Comparison of ENCODE assay signal across 22 mouse cellular contexts in the genomic region with DNA sequence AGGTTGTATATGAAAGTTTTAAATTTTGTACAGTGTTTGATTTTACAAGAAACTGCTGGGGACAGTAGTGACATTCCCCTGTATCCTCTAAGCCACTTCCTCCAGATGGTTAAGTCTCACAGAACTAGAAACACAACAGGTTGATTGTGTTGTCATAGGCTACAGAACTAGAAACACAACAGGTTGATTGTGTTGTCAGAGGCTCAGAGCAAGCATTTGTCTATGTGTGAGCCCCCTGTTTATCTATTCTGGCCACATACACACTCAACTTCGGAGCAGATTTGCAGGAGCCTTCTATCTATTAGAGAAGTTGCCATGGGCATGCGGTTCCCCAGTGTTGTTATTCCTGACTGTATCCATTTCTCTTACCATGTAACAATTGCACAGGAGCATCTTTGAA.
DNase-seq lines count a peak whose midpoint lies in the region; ATAC-seq lines count a peak whose summit lies in the region.
"Had no signal": no experiment of that assay in that cellular context is flagged by ENCODE, and none has a peak within 500 bp of the region (broad histone marks: within the 10 kb centered on the region; RNA-seq: fewer than 3 reads in every experiment).

No protein-coding gene starts in this region.

- WGBS in hindbrain, embryonic 15.5 days: 54% methylated on average over 2 of the region's 2 CpGs
- 65% methylated on average over 2 of the region's 2 CpGs for WGBS in hindbrain, embryonic 14.5 days

- H3K4me2 ChIP-seq in hindbrain, embryonic 15.5 days: no peak overlapping the region
- no peak overlapping the region for H3K4me2 ChIP-seq in hindbrain, embryonic 14.5 days (replicated peaks)
- H3K4me2 ChIP-seq: embryonic facial prominence, embryonic 15.5 days; forebrain, embryonic 15.5 days; heart, embryonic 13.5 days had no signal

- peak overlapping the region; percentile 31 for H3K27ac ChIP-seq in hindbrain, embryonic 15.5 days (replicated peaks)
- H3K27ac ChIP-seq in hindbrain, embryonic 14.5 days: no peak overlapping the region
- H3K27ac ChIP-seq: embryonic facial prominence, embryonic 15.5 days; forebrain, embryonic 10.5 days; forebrain, embryonic 15.5 days; heart, embryonic 13.5 days had no signal

- ATAC-seq in hindbrain, embryonic 15.5 days (ENCODE audit: low FRiP score, low read depth): no peak
- no peak for ATAC-seq in hindbrain, embryonic 14.5 days (ENCODE audit: low FRiP score)
- ATAC-seq: forebrain, embryonic 15.5 days; intestine, embryonic 16.5 days had no signal

- H3K9ac ChIP-seq in hindbrain, embryonic 15.5 days: no peak overlapping the region
- no peak overlapping the region for H3K9ac ChIP-seq in hindbrain, embryonic 14.5 days
- H3K9ac ChIP-seq: embryonic facial prominence, embryonic 15.5 days; forebrain, embryonic 15.5 days; heart, embryonic 13.5 days had no signal

- H3K36me3 ChIP-seq in hindbrain, embryonic 15.5 days: no peaks in the 10 kb centered on the region
- no peaks in the 10 kb centered on the region for H3K36me3 ChIP-seq in hindbrain, embryonic 14.5 days (replicated peaks; ENCODE audit: control insufficient read depth, insufficient read depth)
- H3K36me3 ChIP-seq: embryonic facial prominence, embryonic 15.5 days; forebrain, embryonic 10.5 days; forebrain, embryonic 15.5 days; heart, embryonic 13.5 days had no signal

- 0 out of 2 replicates have a peak, but pooled peaks cover 3% of the 10 kb centered on the region for H3K4me1 ChIP-seq in hindbrain, embryonic 15.5 days (replicated peaks)
- H3K4me1 ChIP-seq in hindbrain, embryonic 14.5 days (replicated peaks; ENCODE audit: control insufficient read depth, insufficient read depth, low read length): no peaks in the 10 kb centered on the region
- H3K4me1 ChIP-seq: embryonic facial prominence, embryonic 15.5 days; forebrain, embryonic 15.5 days had no signal

- H3K27me3 ChIP-seq in hindbrain, embryonic 15.5 days: no peaks in the 10 kb centered on the region
- no peaks in the 10 kb centered on the region for H3K27me3 ChIP-seq in hindbrain, embryonic 14.5 days (ENCODE audit: control insufficient read depth, insufficient read depth, low read length)
- H3K27me3 ChIP-seq: embryonic facial prominence, embryonic 15.5 days; forebrain, embryonic 15.5 days; heart, embryonic 13.5 days had no signal

- H3K4me3 ChIP-seq in hindbrain, embryonic 15.5 days: no peak overlapping the region
- no peak overlapping the region for H3K4me3 ChIP-seq in hindbrain, embryonic 14.5 days (replicated peaks; ENCODE audit: low read length)
- H3K4me3 ChIP-seq: embryonic facial prominence, embryonic 15.5 days; erythroblast, embryonic 14.5 days; forebrain, embryonic 10.5 days; forebrain, embryonic 15.5 days; gastrocnemius, adult 2 months; heart, embryonic 13.5 days had no signal

- no peak for DNase-seq in hindbrain, embryonic 14.5 days (ENCODE audit: low spot score)
- DNase-seq in layer of hippocampus, adult 9-11 months: peak; percentile 45
- DNase-seq in layer of hippocampus, adult 8-10 months (ENCODE audit: low spot score in 2 of 2): no peak
- DNase-seq in testis, postnatal 14 days (ENCODE audit: low spot score): peak; percentile 52
- no peak for DNase-seq in testis, postnatal 10 days (ENCODE audit: low spot score)
- DNase-seq in thymus, postnatal 14 days: no peak
- DNase-seq: adrenal gland, adult 2 months; adrenal gland, postnatal 25 days; cerebellum, adult 11 months; cerebellum, adult 8-10 months; cerebellum, postnatal 14 days; embryo, embryonic 11 days; gastrocnemius, adult 2 months; gastrocnemius, postnatal 25 days; heart, postnatal 36 days had no signal

- H3K9me3 ChIP-seq in hindbrain, embryonic 15.5 days: no peaks in the 10 kb centered on the region
- no peaks in the 10 kb centered on the region for H3K9me3 ChIP-seq in hindbrain, embryonic 14.5 days (ENCODE audit: control insufficient read depth, low read length)
- H3K9me3 ChIP-seq: embryonic facial prominence, embryonic 15.5 days; forebrain, embryonic 10.5 days; forebrain, embryonic 15.5 days; heart, embryonic 13.5 days had no signal

Comparison
In these comparisons a context has a peak if more than half of its experiments do, and no peak if none do; other contexts are left out.
1. DNase-seq: peak in layer of hippocampus, adult 9-11 months (single experiment) and testis, postnatal 14 days (single experiment); none in hindbrain, embryonic 14.5 days (single experiment), layer of hippocampus, adult 8-10 months (0 of 2), testis, postnatal 10 days (single experiment) and thymus, postnatal 14 days (single experiment).